Mouse (Mus musculus): ENCODE measurements around the gene Tceanc2.

The Tceanc2 gene

DNA sequence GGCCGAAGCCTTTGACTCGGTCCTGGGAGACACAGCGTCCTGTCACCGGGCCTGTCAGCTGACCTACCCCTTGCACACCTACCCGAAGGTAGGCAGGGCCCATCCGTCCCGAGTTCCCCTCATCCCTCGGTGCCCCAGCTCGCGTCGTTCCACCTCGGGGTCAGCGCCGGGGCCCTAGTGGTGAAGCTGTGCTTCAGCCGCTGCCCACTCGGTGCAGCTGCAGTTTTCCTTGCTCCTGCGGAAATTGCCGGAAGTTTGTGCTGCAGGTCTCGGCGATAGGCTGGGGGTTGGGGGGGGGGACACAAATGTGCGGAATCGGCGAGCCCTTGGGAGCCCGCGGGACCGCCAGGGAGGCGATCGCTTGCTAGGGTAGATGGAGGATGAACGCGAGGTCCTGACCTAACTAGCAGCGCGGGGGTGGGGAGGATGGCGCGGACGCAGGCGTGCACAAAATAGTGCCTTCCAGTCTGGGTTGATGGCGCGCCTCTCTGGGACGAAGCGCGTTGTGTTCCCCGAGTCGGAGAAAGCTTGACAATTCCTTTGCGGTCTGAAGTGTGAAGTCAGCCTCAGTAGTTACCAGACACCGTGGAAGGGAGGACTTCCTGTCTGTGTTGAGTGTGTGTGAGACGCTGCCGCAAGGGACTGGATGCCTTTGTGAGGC lies at the start of gene Tceanc2:
Gene Tceanc2, minus strand, starts transcription at position 287 of the 661 bp plus-strand sequence.
- in situ Hi-C loops (cut with MboI; ENCODE audit: unreplicated experiment in 2 of 2) = loop anchor here (5.0 to 10.0 kb wide), 2 partner anchors 176 to 183 kb away; no protein-coding TSS in a partner anchor

DNA sequence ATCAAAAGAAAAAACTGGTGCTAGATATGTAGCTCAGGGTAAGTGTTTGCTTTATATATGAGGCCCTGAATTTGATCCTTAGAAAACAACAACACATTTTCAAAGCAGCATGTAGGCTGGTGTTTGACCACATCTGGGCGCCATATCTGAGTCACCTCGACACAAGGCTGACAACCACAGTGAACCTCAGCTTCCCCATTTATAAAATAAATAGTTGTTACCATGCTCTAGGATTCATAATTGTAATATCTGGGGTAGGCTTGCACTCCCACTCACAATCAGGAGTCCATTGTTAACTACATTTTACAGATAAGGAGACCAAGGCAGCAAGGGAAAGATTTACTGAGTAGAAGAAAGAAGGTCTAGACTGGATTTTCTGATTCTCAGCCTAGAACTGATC lies 47.4 kb upstream of the Tceanc2 start:
- in situ Hi-C loops (cut with MboI; ENCODE audit: unreplicated experiment in 2 of 2) = loop anchor here in 1 of 2 experiments (25.0 kb wide), 1 partner anchor 436 kb away; no protein-coding TSS in a partner anchor

DNA sequence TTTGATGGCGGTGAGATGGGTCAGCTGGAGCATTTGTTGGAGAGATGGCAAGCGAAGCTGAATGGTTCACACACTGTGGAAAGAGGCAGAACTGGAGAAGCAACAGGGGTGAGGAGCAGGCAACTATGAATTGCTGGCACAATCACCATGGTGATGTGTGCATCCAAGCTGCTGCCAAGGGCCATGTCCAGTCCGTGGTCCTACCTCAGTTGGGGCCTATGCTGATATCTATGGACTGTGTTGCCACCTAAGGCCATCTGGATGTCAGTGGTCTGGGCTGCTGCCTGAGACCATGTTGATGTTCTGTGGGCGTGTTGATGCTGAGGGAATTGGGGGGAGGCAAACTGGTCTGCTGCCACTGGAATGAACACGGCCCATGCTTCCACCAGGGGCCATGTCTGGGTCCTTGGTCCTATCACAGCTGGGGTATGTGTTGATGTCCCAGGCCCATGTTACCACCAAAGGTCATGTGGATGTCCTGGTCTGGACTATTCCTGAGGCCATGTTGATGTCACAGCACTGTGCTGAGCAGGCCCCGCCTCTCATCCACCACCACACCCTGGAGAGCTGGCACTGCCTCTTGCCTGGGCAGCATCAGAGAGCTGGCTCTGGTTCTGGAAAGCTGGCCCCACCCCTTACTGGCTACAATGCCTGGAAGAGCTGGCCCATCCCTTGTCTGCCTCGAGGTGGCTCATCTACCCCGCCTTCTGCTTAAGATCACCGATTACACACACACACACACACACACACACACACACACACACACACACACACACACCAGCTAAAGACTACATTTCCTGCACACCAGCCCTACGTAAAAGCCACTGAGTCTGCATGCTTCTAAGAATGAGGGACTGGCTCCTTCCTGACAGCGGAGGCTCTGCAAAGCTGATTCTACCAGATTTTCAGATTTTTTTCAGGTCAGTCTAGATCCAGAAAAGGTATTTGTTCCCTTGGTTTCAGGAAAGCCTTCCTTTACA lies 44.6 kb upstream of the Tceanc2 start:
- in situ Hi-C loops (cut with MboI; ENCODE audit: unreplicated experiment in 2 of 2) = no loop called here

DNA sequence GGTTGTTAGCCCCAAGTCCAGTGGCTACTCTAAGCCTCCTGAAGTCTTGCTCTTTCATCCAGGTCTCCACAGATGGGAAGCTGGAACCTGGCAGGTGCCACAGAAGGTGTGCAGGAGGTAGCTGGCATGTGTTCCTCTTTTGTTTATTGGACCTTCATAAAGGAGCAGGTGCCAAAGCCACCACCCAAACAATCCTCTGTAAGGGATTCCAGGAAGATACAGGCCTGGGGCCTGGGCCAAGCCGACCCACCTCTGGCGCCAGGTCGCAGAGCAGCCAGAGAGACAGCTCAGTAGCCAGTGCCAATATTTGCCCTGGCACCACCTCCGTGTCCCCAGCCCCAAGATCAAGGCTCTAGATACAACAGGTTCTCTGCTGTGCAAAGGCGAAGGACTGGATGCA lies 42.6 kb upstream of the Tceanc2 start:
- in situ Hi-C loops (cut with MboI; ENCODE audit: unreplicated experiment in 2 of 2) = no loop called here

DNA sequence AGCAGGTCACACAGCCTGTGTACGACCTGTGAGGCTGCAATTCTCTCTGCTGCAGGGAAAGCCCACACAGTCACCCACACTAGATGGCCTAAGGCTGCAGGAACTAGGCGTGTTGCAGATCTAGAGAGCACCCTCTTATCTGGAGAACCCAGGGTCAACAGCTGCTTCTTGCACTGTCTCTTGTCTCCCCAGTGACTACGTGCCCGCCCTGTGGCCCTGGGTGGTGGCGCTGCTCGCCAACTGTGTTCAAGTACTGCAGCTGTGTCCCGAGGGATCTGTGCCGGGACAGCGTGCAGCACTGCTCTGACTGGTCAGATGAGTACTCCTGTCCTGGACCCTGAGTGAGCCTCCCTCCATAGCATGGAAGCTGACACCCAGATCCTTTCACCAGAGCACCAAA lies 38.7 kb upstream of the Tceanc2 start:
- in situ Hi-C loops (cut with MboI; ENCODE audit: unreplicated experiment in 2 of 2) = no loop called here

DNA sequence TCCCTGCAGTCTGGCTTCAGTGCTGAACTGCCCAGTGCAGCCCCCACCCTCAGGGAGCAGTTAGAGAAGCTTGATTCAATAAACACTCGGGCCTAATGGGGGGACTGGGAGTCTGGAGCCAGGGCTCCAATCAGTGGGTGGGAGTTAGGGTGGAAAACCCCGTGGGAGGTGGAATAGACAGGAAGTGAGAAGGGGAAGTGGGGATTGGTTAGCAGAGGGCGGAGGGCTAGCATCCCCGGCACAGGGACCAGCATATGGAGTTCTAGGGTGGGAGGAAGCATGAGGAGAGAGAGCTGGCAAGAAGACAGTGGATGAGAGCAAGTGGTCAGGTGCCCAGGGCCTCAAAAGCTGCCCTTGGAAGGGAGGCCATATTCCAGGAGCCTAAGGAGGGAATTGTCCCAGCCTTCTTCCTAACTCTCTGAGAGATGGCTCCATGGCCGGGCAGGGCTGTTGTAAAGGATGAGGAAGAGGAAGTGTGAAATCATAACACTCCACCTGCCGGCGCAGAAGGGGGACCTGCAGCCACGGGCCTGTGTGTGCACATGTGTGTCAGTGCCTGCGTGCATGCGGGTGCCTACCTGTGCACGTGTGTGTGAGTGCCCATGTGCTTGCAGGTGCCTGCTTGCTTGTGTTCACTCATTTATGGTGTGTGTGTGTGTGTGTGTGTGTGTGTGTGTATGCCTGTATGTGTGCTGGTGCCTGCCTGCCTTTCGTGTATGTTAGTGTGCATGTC lies 34.5 kb upstream of the Tceanc2 start:
- in situ Hi-C loops (cut with MboI; ENCODE audit: unreplicated experiment in 2 of 2) = no loop called here

DNA sequence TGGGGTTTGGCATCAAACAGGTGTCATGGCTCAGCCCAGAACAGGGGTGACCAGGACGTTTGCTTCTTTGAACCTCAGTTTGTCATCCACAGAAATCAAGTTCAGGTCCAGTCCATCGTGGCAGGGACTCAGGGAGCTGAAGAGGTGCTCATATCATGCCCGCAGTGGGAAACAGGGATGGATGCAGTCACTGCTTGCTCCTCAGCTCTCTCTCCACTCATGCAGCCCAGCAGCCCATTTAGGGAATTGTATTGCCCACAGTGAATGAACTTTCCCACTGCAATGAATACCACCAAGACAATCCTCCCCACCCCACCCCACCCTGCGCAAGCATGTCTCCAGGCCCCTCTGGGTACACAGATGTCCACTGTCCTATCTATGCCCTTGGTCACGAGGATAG lies 33.0 kb upstream of the Tceanc2 start:
- in situ Hi-C loops (cut with MboI; ENCODE audit: unreplicated experiment in 2 of 2) = no loop called here

DNA sequence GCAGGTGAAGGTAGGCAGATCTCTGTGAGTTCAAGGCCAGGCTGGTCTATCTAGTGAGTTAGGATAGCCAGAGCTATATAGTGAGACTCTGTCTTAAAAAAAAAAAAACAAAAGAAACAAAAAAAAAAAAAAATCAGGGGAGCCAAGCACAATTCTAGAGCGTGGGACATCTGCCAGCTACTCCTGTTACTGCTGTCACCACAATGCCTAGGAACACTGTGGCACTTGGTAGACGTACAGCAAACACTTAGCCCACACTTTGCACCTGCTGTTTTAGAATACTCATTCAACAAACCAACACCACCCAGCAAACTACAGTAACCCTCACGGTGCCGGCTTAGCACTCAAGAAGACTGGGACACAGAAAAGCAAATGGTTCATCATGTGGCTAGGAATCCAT lies 32.5 kb upstream of the Tceanc2 start:
- in situ Hi-C loops (cut with MboI; ENCODE audit: unreplicated experiment in 2 of 2) = no loop called here

DNA sequence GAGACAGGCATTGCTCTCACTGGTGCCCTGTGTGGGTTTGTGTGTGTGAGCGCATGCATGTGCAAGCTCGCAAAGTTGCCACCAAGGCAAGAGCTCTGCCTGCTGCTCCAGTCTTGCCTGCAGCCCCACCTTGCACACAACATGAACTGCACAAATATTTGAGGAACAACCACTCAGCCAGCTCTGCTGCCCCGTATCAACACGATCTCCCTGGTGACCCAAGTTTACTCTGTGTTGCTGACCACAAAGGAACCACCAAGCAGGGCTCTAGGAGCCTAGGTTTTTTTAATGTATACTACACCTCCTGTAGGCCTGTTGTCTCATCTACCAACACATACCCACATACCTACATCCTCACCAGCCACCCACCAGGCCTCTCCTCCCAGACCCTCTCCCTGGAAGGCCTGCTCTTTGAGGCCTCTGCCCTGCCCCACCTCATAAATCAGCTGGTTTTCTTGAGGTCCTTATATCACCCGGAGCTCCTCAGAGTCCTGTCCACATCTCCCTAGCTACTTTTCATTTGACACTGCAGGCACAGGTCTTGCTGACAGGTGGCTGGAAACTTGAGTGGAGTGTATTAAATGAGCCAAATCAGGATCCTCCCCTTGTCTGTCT lies 31.7 kb upstream of the Tceanc2 start:
- in situ Hi-C loops (cut with MboI; ENCODE audit: unreplicated experiment in 2 of 2) = no loop called here

DNA sequence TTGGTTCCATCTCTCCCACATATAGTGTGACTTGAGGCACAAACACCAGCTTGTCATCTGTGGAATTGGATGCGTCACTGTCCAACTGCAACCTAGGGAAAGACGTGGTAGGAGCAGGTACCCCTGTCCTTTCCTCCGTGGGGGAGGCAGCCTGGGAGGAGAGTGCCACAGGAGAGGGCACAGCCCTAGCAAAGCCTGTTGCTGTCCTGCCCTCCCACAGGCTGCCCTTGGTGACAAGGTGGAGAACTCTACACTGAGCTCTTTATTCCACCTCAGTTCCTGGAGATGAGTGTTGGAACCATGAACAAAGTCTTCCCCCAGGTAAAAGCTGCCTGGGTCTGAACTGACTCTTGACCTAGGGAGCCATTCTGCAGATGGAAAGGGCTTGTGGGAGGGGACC lies 30.0 kb upstream of the Tceanc2 start, which contains the start of gene Ldlrad1:
Gene Ldlrad1, plus strand, starts transcription at position 301 of the 400 bp plus-strand sequence.
- in situ Hi-C loops (cut with MboI; ENCODE audit: unreplicated experiment in 2 of 2) = no loop called here

DNA sequence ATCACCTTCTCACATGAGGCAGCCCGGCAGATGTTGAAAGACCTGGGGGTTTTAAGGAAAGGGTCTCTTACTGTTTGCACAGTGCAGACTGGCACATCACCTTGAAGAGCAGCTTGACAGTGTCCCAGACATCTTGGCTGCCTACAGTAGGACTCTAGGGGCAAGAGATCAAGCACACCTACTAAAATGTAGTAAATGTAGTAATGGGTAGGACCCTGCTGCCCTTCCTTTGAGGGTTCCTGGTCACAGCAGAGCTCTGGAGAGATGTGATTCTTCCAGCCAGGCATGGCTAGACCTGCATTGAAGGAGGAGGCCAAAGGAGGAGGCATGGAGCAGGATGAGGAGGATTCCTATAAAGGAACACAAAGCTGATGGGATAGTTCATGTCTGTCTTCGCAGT lies 28.1 kb upstream of the Tceanc2 start:
- in situ Hi-C loops (cut with MboI; ENCODE audit: unreplicated experiment in 2 of 2) = no loop called here

DNA sequence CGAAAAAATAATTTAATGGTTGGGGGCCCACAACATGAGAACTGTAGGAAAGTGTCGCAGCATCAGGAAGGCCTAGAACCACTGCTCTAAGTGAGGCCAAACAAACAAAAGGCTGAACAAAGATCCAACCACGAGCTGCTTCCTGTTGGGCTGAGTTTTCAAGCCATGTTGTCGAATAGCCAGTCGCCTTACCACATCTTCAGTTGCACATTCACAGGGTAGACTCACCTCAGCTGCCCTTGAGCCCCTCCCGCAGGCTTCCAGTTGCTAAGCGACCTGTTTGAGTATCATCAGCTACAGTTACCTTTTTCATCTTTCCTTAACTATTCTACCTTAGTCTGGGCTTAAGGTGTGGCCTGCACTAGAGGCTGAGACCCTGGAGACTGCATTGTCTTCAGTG lies 24.1 kb upstream of the Tceanc2 start:
- in situ Hi-C loops (cut with MboI; ENCODE audit: unreplicated experiment in 2 of 2) = loop anchor here in 1 of 2 experiments (5.0 kb wide), 1 partner anchor 34 kb away; no protein-coding TSS in a partner anchor

DNA sequence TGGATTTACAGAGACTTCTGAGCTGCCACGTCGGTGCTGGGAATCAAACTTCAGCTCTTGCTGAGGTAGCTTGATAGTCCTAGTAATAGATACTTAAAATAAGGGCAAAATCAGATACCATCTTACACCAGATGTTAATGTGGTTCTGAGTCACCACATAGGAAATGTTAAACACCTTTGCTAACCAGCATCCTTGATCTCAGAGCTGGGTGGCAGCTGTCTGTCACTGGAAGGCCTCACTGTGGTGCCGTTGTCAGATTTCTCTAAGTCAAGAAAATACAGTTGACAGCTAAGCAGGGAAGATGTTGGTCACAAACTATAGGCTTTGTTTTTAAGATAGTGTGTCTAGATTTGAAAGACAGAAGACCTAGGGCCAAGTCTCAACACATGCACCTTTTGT lies 22.9 kb upstream of the Tceanc2 start:
- in situ Hi-C loops (cut with MboI; ENCODE audit: unreplicated experiment in 2 of 2) = loop anchor here in 1 of 2 experiments (5.0 kb wide), 1 partner anchor 36 kb away; no protein-coding TSS in a partner anchor

DNA sequence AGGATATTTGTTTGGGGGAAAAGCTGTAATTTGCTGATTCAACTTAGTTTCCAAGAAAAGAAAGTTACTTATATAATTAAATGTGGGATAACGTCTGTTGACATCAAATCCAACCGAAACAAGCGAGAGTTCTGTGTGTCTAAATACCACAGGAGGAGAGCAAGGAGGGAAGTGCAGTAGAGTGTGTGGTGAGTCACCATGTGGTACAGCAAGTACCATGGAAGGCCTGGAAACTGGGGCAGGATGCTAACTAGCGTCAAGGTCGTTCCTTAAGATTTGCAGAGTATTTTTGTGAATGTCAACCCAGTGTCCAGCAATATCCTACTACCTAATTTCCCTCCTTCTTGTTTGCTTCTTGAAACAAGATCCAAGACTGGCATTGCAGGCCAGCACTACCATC lies 19.2 kb upstream of the Tceanc2 start:
- in situ Hi-C loops (cut with MboI; ENCODE audit: unreplicated experiment in 2 of 2) = no loop called here

DNA sequence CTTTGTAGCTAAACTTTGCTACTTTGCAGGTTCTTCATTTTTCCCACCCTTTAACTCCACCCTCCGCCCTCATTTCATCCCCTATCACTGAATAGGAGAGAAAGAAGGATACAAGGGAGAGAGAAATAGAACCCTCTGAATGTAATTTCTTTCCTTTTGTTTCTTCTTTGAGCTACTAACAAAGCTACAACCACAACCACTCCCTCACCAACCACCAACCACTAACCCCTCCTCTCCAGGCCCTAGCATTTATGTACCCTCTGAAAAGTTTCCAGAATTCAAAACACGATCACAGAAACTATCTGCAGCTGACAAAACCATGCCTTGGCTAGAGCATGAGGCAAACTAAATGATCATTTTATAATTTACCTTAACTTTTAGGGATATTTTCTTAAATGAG lies 17.5 kb upstream of the Tceanc2 start:
- in situ Hi-C loops (cut with MboI; ENCODE audit: unreplicated experiment in 2 of 2) = no loop called here

DNA sequence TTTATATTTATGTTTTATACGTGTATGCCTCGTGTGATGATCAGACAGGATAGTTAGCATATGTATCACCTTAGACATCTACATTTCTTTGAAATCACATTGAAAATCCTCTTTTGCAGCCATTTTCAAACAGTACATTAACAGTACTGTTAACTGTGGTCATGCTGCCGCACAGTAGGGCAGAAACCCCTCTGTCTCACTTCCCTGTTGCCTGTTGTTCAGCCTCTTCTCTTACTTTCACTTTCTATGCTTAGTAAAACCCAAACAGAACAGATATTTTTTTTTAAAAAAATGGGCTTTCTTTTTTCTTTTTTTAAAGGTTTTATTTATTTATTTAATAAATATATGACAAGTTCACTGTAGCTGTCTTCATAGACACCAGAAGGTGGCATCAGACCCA lies 14.9 kb upstream of the Tceanc2 start:
- in situ Hi-C loops (cut with MboI; ENCODE audit: unreplicated experiment in 2 of 2) = no loop called here

DNA sequence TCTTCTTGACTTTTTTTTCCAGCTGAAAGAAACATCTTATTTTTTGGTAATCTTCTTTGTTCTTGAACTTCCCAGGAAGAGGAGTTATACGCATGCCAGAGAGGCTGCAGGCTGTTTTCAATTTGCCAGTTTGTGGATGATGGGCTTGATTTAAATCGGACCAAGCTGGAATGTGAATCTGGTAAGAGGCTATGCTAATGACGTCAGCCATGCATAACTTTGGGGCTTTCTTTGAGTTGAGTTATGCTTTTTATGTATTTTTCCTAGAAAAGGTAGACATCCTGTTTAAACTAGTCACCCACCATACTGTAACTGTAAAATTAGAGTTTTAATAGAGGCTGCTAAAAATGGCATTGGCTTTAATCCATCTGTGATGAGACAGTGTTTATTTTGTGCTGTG lies 6.8 kb upstream of the Tceanc2 start:
- in situ Hi-C loops (cut with MboI; ENCODE audit: unreplicated experiment in 2 of 2) = no loop called here

DNA sequence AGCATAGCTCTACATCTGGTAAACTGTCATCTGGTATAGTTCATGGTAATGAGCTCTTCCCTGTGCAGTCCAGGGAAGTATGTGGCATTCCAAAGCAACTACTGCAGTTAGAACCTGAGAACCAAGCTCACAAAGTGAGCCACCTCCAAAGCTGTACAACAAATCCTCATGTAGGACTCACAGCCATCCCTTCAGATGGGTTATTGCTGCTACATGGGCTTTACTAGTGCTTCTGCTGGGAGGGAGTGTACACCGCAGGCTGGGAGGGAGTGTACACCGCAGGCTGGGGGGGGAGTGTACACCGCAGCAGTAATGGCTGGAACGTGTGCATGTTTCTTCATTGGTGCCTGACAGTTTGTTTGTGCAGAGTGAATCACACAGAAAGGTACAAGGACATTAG lies 4.3 kb upstream of the Tceanc2 start:
- in situ Hi-C loops (cut with MboI; ENCODE audit: unreplicated experiment in 2 of 2) = no loop called here

DNA sequence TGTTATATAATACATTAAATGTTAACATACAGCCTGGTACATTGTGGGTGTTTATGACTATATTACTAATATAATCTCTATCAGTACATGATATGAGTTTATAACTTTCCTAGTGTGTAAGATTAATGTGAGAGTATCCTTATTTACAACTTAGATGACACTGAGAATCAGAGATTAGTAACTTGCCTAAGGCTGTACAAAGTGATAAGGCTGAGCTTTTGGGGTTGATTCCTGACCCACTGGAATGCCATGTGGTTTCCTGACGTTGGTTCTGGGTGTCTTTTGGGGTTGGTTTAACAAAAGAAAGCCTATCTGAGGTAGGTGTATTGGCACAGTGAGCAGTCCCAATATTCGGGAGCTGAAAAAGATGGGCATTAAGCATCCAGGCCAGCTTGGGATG lies 3.9 kb upstream of the Tceanc2 start:
- in situ Hi-C loops (cut with MboI; ENCODE audit: unreplicated experiment in 2 of 2) = no loop called here

DNA sequence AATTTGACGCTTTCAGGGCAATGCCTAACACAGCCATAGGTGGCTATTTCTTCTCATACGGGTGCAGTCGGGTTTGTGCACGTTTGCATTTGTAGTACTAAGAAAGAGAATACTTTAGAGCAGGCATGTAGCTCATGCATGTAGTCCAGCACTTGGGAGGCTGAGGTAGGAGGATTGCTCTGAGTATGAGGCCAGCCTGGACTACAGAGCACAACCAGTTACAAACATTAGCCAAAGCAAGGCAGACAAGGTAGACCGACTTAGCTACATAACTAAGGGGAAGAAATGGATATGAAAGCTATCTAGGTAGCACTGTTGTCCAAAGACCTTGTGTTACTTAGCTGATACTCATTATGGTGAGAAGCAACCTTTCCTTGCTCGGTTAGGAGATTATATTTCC lies 3.0 kb upstream of the Tceanc2 start:
- in situ Hi-C loops (cut with MboI; ENCODE audit: unreplicated experiment in 2 of 2) = no loop called here

All from v-Abl transformed pro-B cells (cell line).